Mouse (Mus musculus): Measurements from ENCODE around the gene Ddx54.

- TF ChIP-seq GATA1 (IDR thresholded peaks at IDR 0.05; ENCODE audit: low read length), result no peak
- TF ChIP-seq TAL1 (IDR thresholded peaks at IDR 0.05; ENCODE audit: low read length), result no peak
These were observed 11.9 kb downstream of the Ddx54 start for GRCm38 (mm10) chr5:120624427-120624826.

All from erythroblast, embryonic 14.5 days (primary cell).